Mouse (Mus musculus) forebrain, postnatal 0 days (tissue): ENCODE measurements at regions not wholly inside any gene's neighbourhood (a gene's known extent, or its start where the extent isn't known, plus 50 kb on each side); places are given as distances from the start of the nearest gene placed in this dataset.

Experiments used
- ATAC-seq: fragments of 200-750 bp; cut with Nextera tagmentation; 2 replicates; pipeline ENCODE4 v1.8.0; 2017; ENCODE audit warnings: mild to moderate bottlenecking, moderate library complexity
- DNase-seq: peaks from one replicate; pipeline ENCODE4 v3.0.0-alpha.2; 2015
- H3K27ac ChIP-seq: fragments of 300-500 bp; sonication (generic); 2 replicates; pipeline ENCODE4 v1.5.1; 2014; ENCODE audit warnings: low read depth, mild to moderate bottlenecking, antibody characterized with exemption, low read length, moderate library complexity, mixed read lengths
- H3K27me3 ChIP-seq: fragments of 300-500 bp; sonication (generic); 2 replicates; pipeline ENCODE4 v1.6.1; 2014; ENCODE audit warnings: mild to moderate bottlenecking, low read length, mixed read lengths; ENCODE audit not compliant: insufficient read depth
- H3K36me3 ChIP-seq: fragments of 300-500 bp; sonication (generic); 2 replicates; pipeline ENCODE4 v1.6.1; 2014; ENCODE audit warnings: mild to moderate bottlenecking, moderate library complexity; ENCODE audit not compliant: insufficient read depth
- H3K4me1 ChIP-seq: fragments of 300-500 bp; sonication (generic); 2 replicates; pipeline ENCODE4 v1.6.1; 2014; ENCODE audit warnings: antibody characterized with exemption; ENCODE audit not compliant: insufficient read depth
- H3K4me2 ChIP-seq: fragments of 300-500 bp; sonication (generic); 2 replicates; pipeline ENCODE4 v1.6.1; 2014; ENCODE audit warnings: low read depth, mild to moderate bottlenecking, moderate library complexity
- H3K4me3 ChIP-seq: fragments of 300-500 bp; sonication (generic); 2 replicates; pipeline ENCODE4 v1.5.1; 2014; ENCODE audit warnings: low read depth, low read length, mixed read lengths
- H3K9ac ChIP-seq: fragments of 300-500 bp; sonication (generic); 2 replicates; pipeline ENCODE4 v1.6.1; 2014; ENCODE audit warnings: mild to moderate bottlenecking
- H3K9me3 ChIP-seq: fragments of 300-500 bp; sonication (generic); 2 replicates; pipeline ENCODE4 v1.6.1; 2016; ENCODE audit warnings: low read length
- CTCF ChIP-seq: sonication (generic); IDR thresholded peaks from 2 replicates; pipeline ENCODE4 v1.5.1; 2016; ENCODE audit warnings: antibody characterized with exemption, control low read depth, low read depth
- WGBS: fragments of 180-500 bp; shearing (Covaris S2); extraction: QIAGEN DNeasy Blood & Tissue Kit; methylation state at CpG from one replicate; pipeline ENCODE4 v1.1.7; 2014; 5-methylcytosine and 5-hydroxymethylcytosine counted together

- WGBS = 78% methylated on average over 4 of the region's 4 CpGs
- Histone ChIP-seq H3K27ac (no peak overlapping the region), H3K4me3 (no peak overlapping the region), H3K9me3 (no peaks in the 10 kb centered on the region), H3K9ac (no peak overlapping the region), H3K36me3 (no peaks in the 10 kb centered on the region), H3K27me3 (no peaks in the 10 kb centered on the region), H3K4me2 (no peak overlapping the region), H3K4me1 (0 out of 2 replicates have a peak, but pooled peaks cover 4% of the 10 kb centered on the region)
- DNase-seq (no peak), ATAC-seq (no peak)
- TF ChIP-seq CTCF = no peak
Measured at GRCm38 (mm10) chr1:92264941-92265340, 69.4 kb upstream of the Hdac4 start.

GRCm38 (mm10) chr1:92259715-92260392, 64.4 kb upstream of the Hdac4 start:
- Histone ChIP-seq H3K4me1 (no peaks in the 10 kb centered on the region), H3K9me3 (no peaks in the 10 kb centered on the region), H3K4me2 (no peak overlapping the region), H3K27ac (no peak overlapping the region), H3K27me3 (no peaks in the 10 kb centered on the region), H3K9ac (no peak overlapping the region), H3K4me3 (no peak overlapping the region), H3K36me3 (no peaks in the 10 kb centered on the region)
- DNase-seq (peak; percentile 25), ATAC-seq (peak; percentile 60)
- 65% methylated on average over 23 of the region's 23 CpGs for WGBS
- TF ChIP-seq CTCF = no peak

GRCm38 (mm10) chr1:92258026-92258425, 62.5 kb upstream of the Hdac4 start:
- DNase-seq = peak; percentile 52
- H3K4me1 ChIP-seq = no peaks in the 10 kb centered on the region
- no peaks in the 10 kb centered on the region for H3K27me3 ChIP-seq
- no peak overlapping the region for H3K27ac ChIP-seq
- no peak overlapping the region for H3K4me3 ChIP-seq
- no peak for TF ChIP-seq CTCF
- no peak overlapping the region for H3K9ac ChIP-seq
- H3K36me3 ChIP-seq = no peaks in the 10 kb centered on the region
- no peak overlapping the region for H3K4me2 ChIP-seq
- peak; percentile 40; the same call in 1 of the 2 replicates for ATAC-seq
- no peaks in the 10 kb centered on the region for H3K9me3 ChIP-seq

GRCm38 (mm10) chr1:92253086-92253485, 57.6 kb upstream of the Hdac4 start:
- no peak for ATAC-seq
- DNase-seq = no peak
- Histone ChIP-seq H3K9me3 (no peaks in the 10 kb centered on the region), H3K4me2 (no peak overlapping the region), H3K4me1 (no peaks in the 10 kb centered on the region), H3K27ac (no peak overlapping the region), H3K4me3 (no peak overlapping the region), H3K27me3 (no peaks in the 10 kb centered on the region), H3K9ac (no peak overlapping the region), H3K36me3 (no peaks in the 10 kb centered on the region)
- TF ChIP-seq CTCF = no peak
- 70% methylated on average over 8 of the region's 8 CpGs for WGBS

- ATAC-seq (no peak), DNase-seq (no peak)
- Histone ChIP-seq H3K9me3 (no peaks in the 10 kb centered on the region), H3K27me3 (no peaks in the 10 kb centered on the region), H3K4me2 (no peak overlapping the region), H3K4me1 (no peaks in the 10 kb centered on the region), H3K4me3 (no peak overlapping the region), H3K36me3 (no peaks in the 10 kb centered on the region), H3K27ac (no peak overlapping the region), H3K9ac (no peak overlapping the region)
- TF ChIP-seq CTCF = no peak
- WGBS = 80% methylated on average over 10 of the region's 10 CpGs
Measured at GRCm38 (mm10) chr1:92250594-92251463, 55.3 kb upstream of the Hdac4 start.
